Mouse (Mus musculus) cerebellum, adult 18-20 months (tissue): ENCODE measurements around the gene Rad51b.

Experiments used
- DNase-seq, 2 experiments: peaks; one replicate each; pipeline ENCODE4 v3.0.0; 2021

Rad51b gene

DNA sequence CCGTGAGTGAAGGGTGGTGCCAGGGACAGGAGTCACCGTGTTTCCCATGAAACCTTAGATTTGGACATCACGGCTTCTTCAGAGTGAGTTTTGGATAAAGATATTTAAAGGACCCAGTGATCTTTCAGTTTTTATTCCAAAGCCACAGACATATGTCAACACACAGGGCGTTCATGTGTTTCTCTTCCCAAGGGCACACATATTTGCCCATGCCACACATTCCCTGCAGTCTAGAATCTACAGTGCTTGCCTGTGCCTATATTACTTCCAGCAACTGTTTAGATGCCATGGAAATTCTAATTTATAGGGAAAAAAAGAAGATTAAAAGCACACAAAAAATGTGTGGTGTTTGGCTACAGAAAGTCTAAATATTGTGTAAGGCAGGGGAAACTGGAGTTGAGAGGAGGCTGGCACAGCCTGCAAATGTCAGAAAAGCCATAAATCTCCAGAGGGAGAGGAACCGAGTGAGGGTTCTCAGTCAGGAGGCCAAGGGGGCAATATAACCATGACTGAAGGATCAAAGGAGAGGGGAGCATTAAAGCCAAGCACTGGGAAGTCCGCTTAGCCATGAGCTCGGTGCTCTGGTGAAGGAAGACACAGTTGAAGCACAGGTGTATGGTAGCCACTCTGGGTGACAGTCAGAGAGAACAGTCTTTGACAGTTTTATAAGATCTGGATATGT is 367.0 kb downstream of the Rad51b start:
- DNase-seq, result no peak

- no peak for DNase-seq
Observed at GRCm38 (mm10) chr12:79674846-79675439, 377.9 kb downstream of the Rad51b start.

- no peak for DNase-seq
Observed at GRCm38 (mm10) chr12:79675440-79676176, 378.5 kb downstream of the Rad51b start.

- no peak for DNase-seq
Observed at GRCm38 (mm10) chr12:79676251-79676650, 379.2 kb downstream of the Rad51b start.

- DNase-seq, result no peak
Observed at GRCm38 (mm10) chr12:79676896-79677295, 379.8 kb downstream of the Rad51b start.

- no peak for DNase-seq
Observed at GRCm38 (mm10) chr12:79679251-79679901, 382.3 kb downstream of the Rad51b start.

DNA sequence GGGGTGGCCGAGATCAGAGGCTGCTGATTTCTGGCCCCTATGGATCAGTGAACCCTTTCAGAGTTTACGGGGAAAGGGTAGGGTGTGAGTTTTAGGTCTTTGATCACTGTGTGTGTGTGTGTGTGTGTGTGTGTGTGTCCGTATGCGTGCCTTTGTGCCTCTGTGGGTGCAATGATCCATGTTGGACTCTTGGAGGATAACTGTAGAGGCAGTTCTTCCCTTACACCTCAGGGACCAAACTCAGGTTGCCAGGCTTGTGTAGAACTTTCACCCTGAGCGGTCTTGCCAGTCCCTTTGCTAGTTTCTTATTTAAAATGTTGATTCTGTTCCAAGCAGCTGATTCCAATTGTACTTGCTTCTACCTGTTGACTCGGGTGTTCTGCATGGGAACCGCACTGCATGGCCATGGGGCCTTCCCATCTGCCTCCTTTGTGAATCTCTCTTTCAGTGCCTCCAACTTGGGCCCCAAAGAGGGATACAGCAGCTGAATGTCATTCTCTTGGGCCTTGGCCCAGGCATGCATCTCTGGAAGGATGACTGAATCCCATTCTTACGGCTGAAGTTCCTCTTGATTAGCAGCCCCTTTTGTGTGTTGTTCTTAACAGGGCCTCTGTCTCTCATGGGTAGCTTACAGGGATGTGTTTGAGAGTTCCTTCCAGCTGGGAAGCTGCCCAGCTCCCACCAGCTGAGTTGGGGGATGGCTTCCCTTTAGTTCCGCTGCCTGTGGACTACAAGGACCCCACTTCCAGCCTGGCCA is 383.0 kb downstream of the Rad51b start:
- no peak for DNase-seq

GRCm38 (mm10) chr12:79680698-79681072 is 383.6 kb downstream of the Rad51b start:
- DNase-seq, result no peak

GRCm38 (mm10) chr12:79681571-79681970 is 384.5 kb downstream of the Rad51b start:
- DNase-seq, result no peak

DNA sequence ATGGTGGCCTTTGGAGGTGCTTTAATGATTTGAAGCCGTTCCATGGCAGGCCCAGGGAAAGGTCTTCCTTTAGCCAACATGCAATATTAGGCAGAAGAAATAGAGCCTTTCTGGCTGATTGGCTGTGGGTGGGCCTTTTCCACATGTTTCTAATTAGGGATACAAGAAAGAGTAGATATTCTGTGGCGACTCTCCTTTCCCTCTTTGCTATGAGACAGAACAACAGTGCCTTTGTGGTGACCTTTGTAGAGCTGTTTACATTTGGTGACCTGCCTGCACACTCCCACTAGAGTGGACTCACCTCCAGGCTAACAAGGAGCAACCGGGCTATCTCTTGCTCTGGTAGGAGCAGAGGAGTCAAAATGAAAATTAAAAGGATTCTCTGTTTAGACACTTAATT is 386.3 kb downstream of the Rad51b start:
- DNase-seq, result no peak

GRCm38 (mm10) chr12:79683759-79684158 is 386.7 kb downstream of the Rad51b start:
- no peak for DNase-seq

- no peak for DNase-seq
Observed at GRCm38 (mm10) chr12:79684338-79684737, 387.3 kb downstream of the Rad51b start.

GRCm38 (mm10) chr12:79686594-79687325 is 389.7 kb downstream of the Rad51b start:
- no peak for DNase-seq

DNA sequence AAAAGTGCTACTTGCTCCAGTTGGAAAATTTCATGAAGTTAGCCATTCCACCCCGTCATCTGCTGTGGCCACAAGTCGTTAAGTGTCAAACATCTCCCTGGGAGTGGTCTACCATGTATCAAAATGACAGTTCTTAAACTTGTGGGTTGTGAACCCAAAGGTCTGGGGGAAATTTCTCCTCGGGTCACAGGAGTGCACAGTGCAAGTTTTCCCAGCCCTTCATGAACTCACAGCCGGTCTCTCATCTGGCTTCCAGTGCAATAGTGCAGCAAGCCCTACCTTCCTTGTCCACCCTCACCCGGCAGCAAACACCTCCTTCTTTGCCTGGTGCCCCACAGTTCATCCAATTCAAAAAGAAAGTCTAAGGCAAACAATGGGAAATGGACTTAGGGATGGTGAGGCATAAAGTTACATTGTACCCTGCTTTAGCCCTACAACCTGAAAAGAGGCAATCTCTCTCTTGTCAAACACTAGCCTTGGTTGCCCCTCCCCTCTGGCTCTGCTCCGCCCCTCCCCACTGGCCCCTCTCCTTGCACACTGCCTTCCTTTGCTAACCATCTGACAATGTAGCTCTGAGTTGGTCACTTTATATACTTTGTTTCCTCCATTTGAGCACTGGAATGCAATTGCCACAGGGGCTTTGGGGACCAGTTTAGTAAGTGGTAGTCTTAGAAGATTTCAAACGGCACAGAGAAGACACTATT is 390.8 kb downstream of the Rad51b start:
- no peak for DNase-seq

GRCm38 (mm10) chr12:79689299-79689698 is 392.2 kb downstream of the Rad51b start:
- DNase-seq, result no peak

DNA sequence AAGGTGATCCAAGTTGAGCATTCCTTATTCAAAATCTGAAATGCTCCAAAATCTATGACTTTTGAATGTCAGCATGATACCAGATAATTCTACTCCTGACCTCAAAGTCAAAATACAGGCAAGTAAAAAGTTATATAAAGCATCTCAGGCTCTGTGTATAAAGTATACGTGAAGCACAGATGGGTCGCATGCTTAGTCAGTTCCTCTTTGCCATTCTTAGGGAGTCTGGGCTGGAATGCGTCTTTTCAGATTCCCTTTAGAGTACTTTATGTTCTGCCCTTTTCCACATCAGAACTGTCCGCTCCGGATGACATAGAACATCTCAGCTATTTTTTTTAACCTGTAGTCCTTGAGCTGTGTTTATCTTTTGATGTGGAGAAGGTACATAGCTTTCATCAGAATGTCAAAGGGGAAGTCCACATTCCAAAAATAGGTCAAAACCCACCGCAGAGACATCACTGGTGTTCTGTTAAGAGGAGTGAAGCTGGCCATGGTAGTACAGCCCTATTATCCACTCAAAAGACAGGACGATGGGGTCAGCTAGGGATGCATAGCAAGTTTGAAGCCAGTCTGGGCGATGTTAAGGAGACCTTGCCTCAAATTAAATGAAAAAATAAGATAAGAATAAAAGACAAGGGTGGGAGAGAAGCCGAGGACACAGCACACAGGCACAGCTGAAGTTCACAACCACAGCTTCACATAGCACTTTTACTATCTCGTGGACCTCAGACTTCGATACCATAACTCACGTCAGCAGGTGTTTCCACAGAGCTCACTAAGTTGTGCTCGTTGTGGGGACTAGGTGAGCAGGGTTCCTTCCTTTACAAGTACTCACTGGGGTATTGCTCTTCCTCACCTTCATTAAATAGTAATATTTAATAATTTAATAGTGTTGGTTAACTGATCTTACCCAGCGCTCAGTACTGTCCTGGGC is 395.1 kb downstream of the Rad51b start:
- DNase-seq, result no peak

DNA sequence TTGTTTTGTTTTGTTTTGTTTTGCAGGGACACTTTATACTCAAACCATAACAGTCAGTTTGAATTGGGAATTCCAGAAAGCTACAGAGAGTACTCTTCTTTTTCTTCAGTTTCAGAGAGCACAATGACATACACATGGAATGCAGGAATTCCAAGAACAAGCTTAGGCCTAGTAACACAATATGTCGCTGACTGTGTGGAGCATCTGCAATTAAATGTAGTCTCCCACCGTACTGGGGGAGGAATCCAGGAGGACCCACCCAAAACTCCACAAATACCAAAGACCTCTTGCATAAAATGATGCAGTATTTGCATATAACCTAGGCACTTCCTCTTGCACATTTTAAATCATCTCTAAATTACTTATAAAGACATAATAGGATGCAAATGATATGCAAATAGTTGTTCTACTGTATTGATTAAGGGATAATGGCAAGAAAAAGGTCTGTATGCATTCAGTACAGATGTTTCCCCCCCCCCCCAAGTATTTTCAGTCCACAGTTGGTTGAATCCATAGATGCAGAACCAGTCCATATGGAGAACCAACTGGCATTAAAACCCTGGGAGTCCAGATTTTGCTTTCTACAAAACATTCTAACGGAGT is 398.9 kb downstream of the Rad51b start:
- DNase-seq, result no peak

DNA sequence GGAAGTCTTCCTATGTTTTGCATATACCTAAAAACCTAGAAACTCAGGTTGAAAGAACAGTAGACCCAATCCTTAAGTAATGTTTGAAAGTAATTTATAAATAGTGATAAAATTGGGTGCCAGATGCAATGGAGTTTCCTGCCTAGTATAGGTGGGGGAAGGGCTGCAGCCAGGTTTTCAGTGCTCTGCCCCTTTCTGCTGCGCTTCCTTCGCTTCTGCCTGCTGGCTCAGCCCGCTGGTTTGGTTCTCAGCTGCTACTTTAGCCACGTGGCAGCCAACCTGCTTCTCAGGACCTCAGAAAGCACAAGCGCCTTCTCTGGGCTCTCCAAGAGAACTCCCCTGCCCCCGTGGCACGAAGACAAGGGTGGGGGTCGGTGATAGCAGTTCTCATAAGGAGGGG is 406.5 kb downstream of the Rad51b start:
- no peak for DNase-seq

GRCm38 (mm10) chr12:79705501-79706266 is 408.6 kb downstream of the Rad51b start:
- no peak for DNase-seq
